Mouse (Mus musculus) heart, adult 2 months (tissue): ENCODE results near the gene Fgfbp1. TPM values are rescaled to one million over a fixed set of nuclear protein-coding genes. Genes with fewer than 3 reads are reported as not detected.
A peak's percentile ranks its signal among the peaks of the same experiment; 100 is the strongest.

Source experiments
- DNase-seq, 2 experiments: peaks; one replicate each; pipeline ENCODE4 v3.0.0; 2021
- H3K27ac ChIP-seq: fragments of 200-600 bp; 2 replicates; pipeline ENCODE4 v1.8.1; 2022
- H3K27me3 ChIP-seq: fragments of 200-500 bp; 2 replicates; pipeline ENCODE4 v1.6.1; 2012; ENCODE audit warnings: mild to moderate bottlenecking, low read length, inconsistent platforms, mixed read lengths; ENCODE audit not compliant: control insufficient read depth, insufficient read depth
- H3K36me3 ChIP-seq: fragments of 200-500 bp; 2 replicates; pipeline ENCODE4 v1.6.1; 2012; ENCODE audit warnings: low read length, inconsistent platforms; ENCODE audit not compliant: control insufficient read depth, insufficient read depth
- H3K4me1 ChIP-seq: fragments of 200-500 bp; 2 replicates; pipeline ENCODE4 v1.6.1; 2011; ENCODE audit warnings: low read length; ENCODE audit not compliant: control insufficient read depth, insufficient read depth
- H3K4me3 ChIP-seq: fragments of 200-600 bp; 2 replicates; pipeline ENCODE4 v1.8.1; 2022
- H3K79me2 ChIP-seq: fragments of 200-500 bp; replicated peaks from 2 replicates; pipeline ENCODE4 v1.6.1; 2012; ENCODE audit warnings: mild to moderate bottlenecking, inconsistent platforms, low read length, moderate library complexity, mixed read lengths; ENCODE audit not compliant: control insufficient read depth, insufficient read depth
- H3K9ac ChIP-seq: fragments of 200-500 bp; 2 replicates; pipeline ENCODE4 v1.6.1; 2012; ENCODE audit warnings: low read depth, mild to moderate bottlenecking, control low read depth, inconsistent platforms, low read length, mixed read lengths
- CTCF ChIP-seq: fragments of 200-600 bp; IDR thresholded peaks from 2 replicates; pipeline ENCODE4 v1.8.1; 2022; ENCODE audit warnings: antibody characterized with exemption, mild to moderate bottlenecking, moderate library complexity
- EP300 ChIP-seq: fragments of 200-500 bp; IDR thresholded peaks from 2 replicates; pipeline ENCODE4 v1.6.1; 2011; ENCODE audit warnings: low read depth, low read length, control low read depth; ENCODE audit not compliant: insufficient read depth
- POLR2A ChIP-seq: fragments of 200-500 bp; IDR thresholded peaks from 2 replicates; pipeline ENCODE4 v1.6.1; 2011; ENCODE audit warnings: mild to moderate bottlenecking, low read depth, low read length, control low read depth; ENCODE audit not compliant: insufficient read depth
- WGBS: fragments of 180-500 bp; shearing (Covaris S2); methylation state at CpG from one replicate; pipeline ENCODE4 v1.1.7; 2018; 5-methylcytosine and 5-hydroxymethylcytosine counted together
- intact Hi-C: fragments of 180-260 bp; cut with DNase I; formaldehyde crosslinking; loops from one replicate; pipeline ENCODE4 v1.15.1; 2025
- polyA plus RNA-seq: library from polyadenylated mRNA; depleted of rRNA; stranded (reverse); fragments of >200 nt; gene quantifications from 2 replicates; pipeline ENCODE4 v1.2.3, GENCODE M21; 2012; rRNA removed
- total RNA-seq, 2 experiments: library from RNA; stranded (reverse); gene quantifications; 2 replicates each; pipeline ENCODE4 v1.2.3; 2021

Fgfbp1 gene
- total and polyA plus RNA-seq, 3 experiments, result 0.16 TPM; not detected in 2

DNA sequence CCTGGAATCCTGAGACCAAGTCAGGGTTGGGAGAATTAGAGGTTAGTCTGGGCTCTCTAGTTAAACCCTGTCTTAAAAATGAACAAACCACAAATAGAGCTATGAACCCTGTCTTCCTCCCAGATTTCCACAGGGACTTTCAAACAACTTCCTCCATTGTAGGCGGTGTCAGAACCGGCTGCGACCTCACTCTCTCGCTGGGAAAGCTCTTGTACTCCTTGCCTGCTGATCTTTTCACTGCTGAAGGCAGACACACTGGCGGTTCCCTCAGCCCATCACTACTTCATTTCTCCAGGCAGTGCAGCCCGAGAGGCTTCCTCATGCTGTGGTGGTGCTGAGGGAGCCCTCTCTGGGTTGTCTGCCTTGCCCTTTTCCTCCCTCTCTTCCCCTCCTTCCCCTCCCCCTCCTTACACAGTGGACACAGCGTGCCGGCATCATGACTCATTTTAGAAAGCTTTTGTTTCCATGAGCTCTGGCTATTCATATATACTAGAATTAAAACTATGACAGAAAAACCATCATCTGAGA is 32.8 kb downstream of the Fgfbp1 start:
- TF ChIP-seq EP300 (no peak), CTCF (no peak), POLR2A (no peak)
- H3K79me2 ChIP-seq, result no peaks in the 10 kb centered on the region
- intact Hi-C loops, result no loop called here
- H3K9ac ChIP-seq, result peak overlapping the region; percentile 46
- no peaks in the 10 kb centered on the region for H3K27me3 ChIP-seq
- H3K4me3 ChIP-seq, result peak overlapping the region; percentile 19; the same call in 1 of the 2 replicates
- peak overlapping the region; percentile 38; the same call in 1 of the 2 replicates for H3K27ac ChIP-seq
- DNase-seq, result peak; percentile 37 to 45
- H3K4me1 ChIP-seq, result peaks cover 2% of the 10 kb centered on the region; the same call in 1 of the 2 replicates
- no peaks in the 10 kb centered on the region for H3K36me3 ChIP-seq
- 5% methylated on average over 8 of the region's 8 CpGs for WGBS

DNA sequence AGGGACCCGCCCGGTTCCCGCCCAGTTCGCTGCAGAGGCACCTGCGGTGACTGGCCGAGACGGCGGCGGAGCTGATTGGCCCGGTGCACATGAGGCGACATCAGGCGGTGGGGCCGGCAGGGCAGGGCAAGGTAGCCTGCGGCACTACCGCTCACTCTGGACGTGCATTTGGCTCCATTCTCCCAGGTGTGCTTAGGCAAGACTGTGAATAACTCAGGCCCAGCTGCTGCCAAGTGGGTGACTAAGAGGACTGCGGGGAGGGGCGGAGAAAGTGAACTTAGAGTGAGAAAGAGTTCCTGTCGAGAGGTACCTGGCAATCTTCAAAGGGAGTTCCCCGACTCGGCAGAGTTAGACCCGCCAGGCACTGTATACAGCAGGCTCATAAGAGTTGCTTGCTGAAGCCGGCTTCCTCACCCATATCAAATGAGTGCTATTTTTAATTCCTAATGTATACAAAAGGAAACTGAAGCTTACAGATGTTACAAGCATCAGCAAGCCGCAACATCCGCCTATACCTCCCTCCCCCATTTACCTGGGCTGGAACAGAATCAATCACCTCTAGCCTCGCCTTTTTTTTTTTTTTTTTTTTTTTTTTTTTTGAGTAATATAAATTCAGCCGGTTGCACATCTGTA is 33.4 kb downstream of the Fgfbp1 start:
- Histone ChIP-seq H3K27ac (no peak overlapping the region), H3K9ac (no peak overlapping the region), H3K4me3 (peak overlapping the region; percentile 30), H3K4me1 (peaks cover 2% of the 10 kb centered on the region; the same call in 1 of the 2 replicates), H3K36me3 (no peaks in the 10 kb centered on the region), H3K27me3 (no peaks in the 10 kb centered on the region), H3K79me2 (no peaks in the 10 kb centered on the region)
- intact Hi-C loops, result no loop called here
- 6% methylated on average over 27 of the region's 27 CpGs for WGBS
- peak; percentile 35 to 72 for DNase-seq
- TF ChIP-seq POLR2A (no peak), EP300 (no peak)

DNA sequence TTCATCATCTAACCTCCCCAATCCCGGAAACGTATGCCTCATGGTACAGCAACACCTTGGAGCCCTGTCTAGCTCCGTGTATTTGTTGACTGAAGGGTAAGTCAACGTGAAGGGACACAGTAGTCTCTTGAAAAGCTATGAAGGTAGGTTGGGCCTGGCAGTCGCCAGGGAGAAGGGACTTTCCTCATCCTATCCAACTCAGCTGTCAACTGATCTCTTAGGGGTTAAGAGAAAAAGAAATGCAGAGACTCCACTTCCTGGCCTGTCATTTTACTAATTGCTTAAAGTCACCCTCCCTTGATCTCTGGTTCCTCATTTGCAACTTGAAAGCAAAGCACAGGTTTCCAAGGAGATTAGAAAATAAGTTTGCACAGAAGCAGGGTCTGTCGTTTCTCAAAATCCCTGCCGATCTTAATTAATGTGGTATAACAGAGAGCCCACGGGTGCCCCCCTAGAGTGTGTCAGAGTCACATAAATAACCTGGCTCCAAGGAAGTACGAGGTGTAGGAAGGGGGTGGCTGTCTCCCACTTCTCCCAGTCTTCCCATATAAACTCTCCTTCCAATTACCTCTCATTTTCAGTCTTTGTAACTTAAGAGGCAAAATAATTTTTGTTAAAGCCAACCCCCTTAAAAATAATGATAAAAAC is 34.1 kb downstream of the Fgfbp1 start:
- Histone ChIP-seq H3K27ac (no peak overlapping the region), H3K36me3 (no peaks in the 10 kb centered on the region), H3K27me3 (no peaks in the 10 kb centered on the region), H3K79me2 (no peaks in the 10 kb centered on the region), H3K4me1 (peaks cover 2% of the 10 kb centered on the region; the same call in 1 of the 2 replicates), H3K9ac (no peak overlapping the region), H3K4me3 (no peak overlapping the region; the same call in 1 of the 2 replicates)
- WGBS, result 65% methylated on average over 9 of the region's 9 CpGs
- TF ChIP-seq EP300 (no peak), POLR2A (no peak), CTCF (no peak)
- no peak for DNase-seq
- intact Hi-C loops, result no loop called here

GRCm38 (mm10) chr5:43933269-43933668 is 48.3 kb downstream of the Fgfbp1 start:
- no peak overlapping the region for H3K4me3 ChIP-seq
- H3K36me3 ChIP-seq, result no peaks in the 10 kb centered on the region
- intact Hi-C loops, result no loop called here
- no peaks in the 10 kb centered on the region for H3K4me1 ChIP-seq
- H3K9ac ChIP-seq, result no peak overlapping the region
- H3K79me2 ChIP-seq, result no peaks in the 10 kb centered on the region
- no peaks in the 10 kb centered on the region for H3K27me3 ChIP-seq
- DNase-seq, result no peak
- no peak overlapping the region for H3K27ac ChIP-seq
- TF ChIP-seq CTCF (no peak), EP300 (no peak), POLR2A (no peak)
- WGBS, result 33% methylated on average over 2 of the region's 2 CpGs

Other genes starting within 250 kb of the Fgfbp1 start
- gene Bst1, start 162.9 kb downstream of the Fgfbp1 start, total RNA-seq, result 1 to 10 TPM; 1.6 to 3.3 TPM
- gene Bst1, start 162.9 kb downstream of the Fgfbp1 start, polyA plus RNA-seq, result 1.3 and 1.7 TPM in 2 replicates
- gene Fbxl5, start 160.1 kb downstream of the Fgfbp1 start, total RNA-seq, result 10 to 100 TPM; 32.6 to 39.0 TPM
- 20.1 and 32.0 TPM in 2 replicates for gene Fbxl5, start 160.1 kb downstream of the Fgfbp1 start, polyA plus RNA-seq
- 1 to 10 TPM; 7.3 to 7.5 TPM for gene Cd38, start 113.2 kb downstream of the Fgfbp1 start, total RNA-seq
- 8.6 and 22.0 TPM in 2 replicates for gene Cd38, start 113.2 kb downstream of the Fgfbp1 start, polyA plus RNA-seq
- gene Gm7879, start 68.6 kb downstream of the Fgfbp1 start, total RNA-seq, result 1 to 10 TPM; 6.4 to 8.6 TPM
- 0.45 and 0.76 TPM in 2 replicates for gene Gm7879, start 68.6 kb downstream of the Fgfbp1 start, polyA plus RNA-seq
- 10 to 100 TPM in 1 of 2 experiments, 1 to 10 TPM in 1; 7.8 to 10.0 TPM for gene Prom1, start 120.3 kb upstream of the Fgfbp1 start, total RNA-seq
- gene Prom1, start 120.3 kb upstream of the Fgfbp1 start, polyA plus RNA-seq, result 0.57 and 1.8 TPM in 2 replicates
- gene Tapt1, start 244.8 kb upstream of the Fgfbp1 start, total RNA-seq, result 10 to 100 TPM; 19.2 to 21.1 TPM
- 18.7 and 41.4 TPM in 2 replicates for gene Tapt1, start 244.8 kb upstream of the Fgfbp1 start, polyA plus RNA-seq